Comparison of ENCODE assay signal across 10 mouse cellular contexts in genomic region chr12:55495114-55495901, GRCm38 (mm10). TPM values are rescaled to one million over a fixed set of nuclear protein-coding genes. Genes with fewer than 3 reads are reported as not detected.
DNase-seq lines count a peak whose midpoint lies in the region; ATAC-seq lines count a peak whose summit lies in the region.
"Had no signal": no experiment of that assay in that cellular context is flagged by ENCODE, and none has a peak within 500 bp of the region (broad histone marks: within the 10 kb centered on the region; RNA-seq: fewer than 3 reads in every experiment).

No protein-coding gene starts in this region.

- H3K9ac ChIP-seq in kidney, embryonic 14.5 days (ENCODE audit: low read depth, low read length), result no peak overlapping the region
- H3K9ac ChIP-seq: embryonic facial prominence, embryonic 15.5 days; midbrain, embryonic 12.5 days had no signal

- WGBS in kidney, embryonic 14.5 days, result 38% methylated on average over 9 of the region's 9 CpGs

- peak; percentile 76 for DNase-seq in kidney, adult 11 months
- DNase-seq in ES-CJ7 (ENCODE audit: low read depth, low spot score), result peak; percentile 86
- DNase-seq in c-Kit-positive CD71-positive TER-119-negative erythroid progenitor cells, embryonic 14.5 days (ENCODE audit: low read depth), result peak; percentile 66
- DNase-seq in gastrocnemius, adult 18-20 months (ENCODE audit: low spot score), result peak; percentile 75
- DNase-seq in layer of hippocampus, adult 9-11 months, result peak; percentile 51
- DNase-seq in mesoderm, embryonic 11.5 days (ENCODE audit: low read depth, low spot score), result peak; percentile 73
- DNase-seq in thymus, adult 18-20 months, result peak; percentile 47 to 76

- no peak overlapping the region for H3K27ac ChIP-seq in kidney, embryonic 14.5 days (ENCODE audit: low read depth, low read length)
- H3K27ac ChIP-seq: embryonic facial prominence, embryonic 15.5 days; midbrain, embryonic 12.5 days had no signal

- H3K4me2 ChIP-seq in kidney, embryonic 14.5 days (replicated peaks; ENCODE audit: low read depth, low read length), result no peak overlapping the region
- H3K4me2 ChIP-seq: embryonic facial prominence, embryonic 15.5 days; midbrain, embryonic 12.5 days had no signal

- peaks cover 9% of the 10 kb centered on the region for H3K36me3 ChIP-seq in kidney, embryonic 14.5 days (ENCODE audit: control insufficient read depth, insufficient read depth, low read length)

- no peak overlapping the region for H3K4me3 ChIP-seq in kidney, embryonic 14.5 days (ENCODE audit: low read length)
- H3K4me3 ChIP-seq: embryonic facial prominence, embryonic 15.5 days; midbrain, embryonic 12.5 days had no signal

- no peak for ATAC-seq in kidney, embryonic 14.5 days (ENCODE audit: low FRiP score, low TSS enrichment)

- H3K9me3 ChIP-seq in kidney, embryonic 14.5 days (ENCODE audit: control insufficient read depth, low read length), result no peaks in the 10 kb centered on the region
- H3K9me3 ChIP-seq: embryonic facial prominence, embryonic 15.5 days; midbrain, embryonic 12.5 days had no signal

- no peaks in the 10 kb centered on the region for H3K27me3 ChIP-seq in kidney, embryonic 14.5 days (ENCODE audit: control insufficient read depth, insufficient read depth, low read length)
- H3K27me3 ChIP-seq: embryonic facial prominence, embryonic 15.5 days had no signal

- peaks cover 9% of the 10 kb centered on the region for H3K4me1 ChIP-seq in kidney, embryonic 14.5 days (ENCODE audit: control insufficient read depth, insufficient read depth, low read length)

RNA-seq across cellular contexts. Expression of gene Nfkbia, which starts 2.9 kb away (rescaled TPM):
- 69.0 and 75.2 TPM in 2 replicates for polyA plus RNA-seq in kidney, embryonic 14.5 days (2014; fragmentation: Nextera tagmentation; extraction: Ambion mirVana)
- total RNA-seq in gastrocnemius, adult 18-20 months (2021), result 10 to 100 TPM; 19.0 to 63.6 TPM
